Mouse (Mus musculus): ENCODE data around the gene A430005L14Rik.
A peak's percentile ranks its signal among the peaks of the same experiment; 100 is the strongest.

Gene A430005L14Rik

DNA sequence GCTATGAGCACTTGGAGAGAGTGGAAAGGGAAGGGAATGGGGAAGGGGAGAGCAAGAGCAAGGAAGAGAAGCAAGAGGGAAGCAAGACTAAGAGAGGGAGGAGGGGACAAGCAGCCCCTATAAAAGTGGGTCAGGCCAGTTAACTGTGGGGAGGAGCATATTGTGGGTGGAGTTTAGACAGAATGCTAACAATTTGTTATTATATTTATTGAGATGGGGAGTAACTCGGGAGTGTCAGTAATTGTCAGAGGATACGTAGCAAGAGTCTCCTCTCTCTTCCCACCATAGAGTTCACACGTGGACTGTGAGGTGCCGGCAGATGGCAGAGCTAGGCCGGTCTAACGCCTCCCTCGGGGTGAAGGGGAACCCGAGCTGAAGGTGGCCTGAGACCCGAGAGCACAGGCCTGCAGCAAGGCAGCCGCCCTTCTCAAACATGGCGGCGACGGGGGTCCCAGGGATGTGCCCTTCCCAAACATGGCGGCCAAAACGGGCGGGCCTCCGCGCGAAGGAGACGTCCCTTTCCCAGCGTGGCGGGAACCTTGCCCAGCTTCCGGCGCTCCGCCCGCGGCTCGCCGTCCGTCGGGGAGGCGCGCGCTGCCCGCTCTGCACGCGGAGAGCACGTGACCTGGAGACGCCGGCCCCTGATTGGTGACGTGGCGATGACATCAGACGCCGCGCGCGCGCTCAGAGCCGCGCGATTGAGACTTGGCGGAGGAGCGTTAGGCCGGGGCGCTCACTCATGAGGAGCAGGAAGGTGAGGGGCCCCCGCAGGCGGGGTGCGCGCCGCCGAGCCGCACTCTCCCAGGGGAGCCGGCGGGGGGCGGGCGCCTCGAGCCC, at the start of gene A430005L14Rik:
Gene A430005L14Rik, plus strand, starts transcription at position 669 of the 837 bp plus-strand sequence.
- DNase-seq: peak; percentile 99 to 100

DNA sequence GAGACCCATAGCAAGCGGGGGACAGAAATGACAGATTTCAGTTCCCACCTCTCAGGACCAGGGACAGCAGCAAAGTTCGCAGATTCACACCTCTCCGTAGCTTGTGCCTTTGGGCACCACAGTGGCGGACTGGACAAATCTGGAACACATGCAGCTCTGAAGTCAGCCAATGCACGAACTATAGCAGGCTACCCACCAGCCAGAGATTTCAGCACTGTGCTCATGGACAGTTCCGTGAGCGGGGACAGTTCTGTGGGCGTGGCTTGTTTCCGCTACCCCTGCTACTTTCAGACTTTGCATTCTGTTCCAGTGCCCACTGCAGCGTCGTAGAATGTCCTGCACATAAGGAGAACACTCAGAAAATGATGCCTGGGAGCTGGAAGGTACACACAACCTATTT, 49.5 kb upstream of the A430005L14Rik start:
- DNase-seq: peak in 1 of 2 experiments; percentile 37

DNA sequence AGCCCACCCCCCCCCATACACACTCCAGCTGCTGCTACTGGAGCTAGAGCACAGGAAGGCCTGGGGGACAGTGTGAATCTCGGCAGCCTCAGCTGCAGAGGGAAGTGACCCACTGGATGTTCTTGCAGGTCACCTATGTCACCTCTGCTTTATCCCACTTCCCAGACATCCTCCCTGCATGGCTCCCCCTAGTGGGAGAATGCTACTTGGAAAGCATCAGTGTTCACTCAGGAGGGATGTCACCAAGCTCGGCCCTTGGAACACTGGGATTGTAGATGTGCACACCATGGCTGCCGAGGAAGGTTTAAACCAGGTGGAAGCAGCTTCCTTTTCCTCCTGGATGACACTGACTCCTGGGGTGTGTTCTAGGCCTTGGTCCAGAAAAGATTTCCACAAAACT, 43.4 kb upstream of the A430005L14Rik start:
- DNase-seq: peak; percentile 52 to 59

DNA sequence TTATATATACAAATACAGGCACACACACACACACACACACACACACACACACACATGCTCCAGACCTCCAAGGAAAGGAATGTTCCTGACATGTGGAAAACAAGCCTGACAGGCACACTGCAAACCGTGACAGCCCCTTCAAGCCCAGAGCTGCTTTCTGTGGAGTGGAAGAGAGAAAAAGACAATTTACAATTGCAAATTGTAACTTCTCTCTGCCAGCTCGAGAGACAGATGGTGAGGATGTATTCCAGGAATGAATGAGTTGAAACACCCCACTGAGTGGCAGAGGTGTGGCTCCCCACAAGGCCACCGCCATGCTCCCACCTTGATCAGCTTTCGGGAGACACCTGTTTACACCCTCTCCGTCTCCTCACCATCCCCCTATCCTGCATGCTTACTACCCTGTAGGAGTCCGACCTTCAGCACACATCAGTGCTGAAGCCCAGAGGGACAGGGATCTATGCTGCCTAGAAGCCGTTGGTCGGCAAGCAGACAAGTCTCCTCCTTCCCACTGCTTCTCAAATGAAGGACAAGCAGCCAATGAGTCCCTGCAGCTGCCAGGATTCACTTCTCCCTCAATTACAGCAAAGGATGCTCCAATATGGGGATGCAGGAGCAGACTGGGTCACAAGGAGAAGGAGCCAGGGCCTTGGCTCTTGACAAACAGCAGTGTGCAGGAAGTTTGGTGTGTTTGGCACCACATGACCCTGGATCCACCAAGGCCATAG, 39.1 kb upstream of the A430005L14Rik start:
- DNase-seq: peak; percentile 51 to 68

GRCm38 (mm10) chr4:153920517-153921233, 36.4 kb upstream of the A430005L14Rik start:
- no peak for DNase-seq

DNA sequence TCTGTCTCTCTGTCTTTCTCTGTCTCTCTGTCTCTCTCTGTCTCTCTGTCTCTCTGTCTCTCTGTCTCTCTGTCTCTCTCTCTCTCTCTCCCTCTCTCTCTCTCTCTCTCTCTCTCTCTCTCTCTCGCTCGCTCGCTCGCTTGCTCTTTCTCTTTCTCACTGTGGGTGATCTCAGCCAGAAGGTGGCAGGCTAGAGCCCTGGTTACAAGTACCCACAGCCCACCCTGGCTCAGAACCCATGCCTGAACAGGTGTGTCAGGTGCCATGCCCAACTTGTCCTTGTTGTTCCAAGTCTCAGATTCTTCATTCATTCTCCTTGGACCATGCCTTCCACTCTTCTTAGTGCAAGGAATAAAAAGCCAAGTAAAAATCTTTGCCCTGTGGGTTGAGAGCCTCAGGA, 34.9 kb upstream of the A430005L14Rik start:
- DNase-seq: peak; percentile 56 to 57

- DNase-seq: no peak
Measured at GRCm38 (mm10) chr4:153928772-153929299, 28.2 kb upstream of the A430005L14Rik start.

DNA sequence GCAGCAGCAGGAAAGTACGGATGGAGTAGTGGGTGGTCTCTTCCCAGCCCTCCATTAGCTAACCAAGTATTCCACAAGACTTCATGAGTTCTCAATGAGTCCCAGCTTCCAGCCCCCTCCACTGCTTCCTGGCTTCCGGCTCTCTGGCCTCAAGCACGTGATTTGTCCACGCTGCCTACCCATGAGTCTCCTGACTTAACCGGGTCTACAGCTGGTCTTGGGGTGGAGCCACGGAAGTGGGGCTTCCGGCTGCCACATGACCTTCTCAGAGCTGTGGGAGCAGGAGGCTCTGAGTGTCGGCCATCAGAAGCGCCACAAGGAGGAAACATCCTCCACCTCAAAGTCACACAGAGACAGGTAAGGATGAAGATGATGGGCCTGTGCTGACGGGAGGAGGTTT, 27.6 kb upstream of the A430005L14Rik start:
- no peak for DNase-seq

DNA sequence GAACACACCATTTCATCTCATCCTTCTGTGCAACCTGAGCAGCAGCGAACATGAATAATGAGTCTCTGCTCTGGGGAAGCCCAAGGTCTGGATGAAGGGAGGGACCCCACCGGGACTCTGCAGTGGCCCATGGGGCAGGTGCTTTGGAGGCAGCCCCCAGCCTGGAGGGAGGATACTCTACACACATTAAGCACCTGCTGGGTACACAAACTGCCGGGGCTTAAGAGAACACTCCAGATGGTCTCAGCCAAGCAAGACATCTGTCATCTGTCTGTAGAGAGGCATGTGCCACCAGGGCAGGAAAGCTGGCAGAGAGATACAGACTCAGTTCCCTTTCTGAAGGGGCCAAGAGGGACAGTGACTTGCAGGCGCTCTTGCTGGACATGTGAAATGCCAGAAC, 27.1 kb upstream of the A430005L14Rik start:
- peak; percentile 61 to 73 for DNase-seq

DNA sequence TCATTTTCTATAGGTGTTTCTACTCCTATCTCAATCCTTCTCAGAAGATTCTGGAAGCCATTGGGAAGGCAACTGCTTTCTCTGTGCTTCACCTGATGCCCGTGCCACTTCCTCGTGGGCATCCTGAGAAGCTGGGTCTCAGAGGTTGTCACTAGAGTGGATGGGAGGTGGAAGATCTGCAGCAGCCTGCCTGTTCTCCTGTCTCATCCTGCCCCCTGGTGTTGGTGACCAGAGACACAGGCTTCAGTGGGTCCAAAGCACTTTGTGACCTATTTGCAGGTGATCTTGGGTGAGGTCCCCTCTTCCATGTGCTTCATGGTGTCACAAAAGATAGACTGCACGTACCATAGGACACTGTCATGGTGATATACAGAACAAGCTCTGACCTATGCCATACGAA, 13.8 kb upstream of the A430005L14Rik start:
- DNase-seq: peak; percentile 88 to 89

GRCm38 (mm10) chr4:153944261-153944660, 12.8 kb upstream of the A430005L14Rik start:
- peak; percentile 48 to 66 for DNase-seq

GRCm38 (mm10) chr4:153945741-153946140, 11.3 kb upstream of the A430005L14Rik start:
- DNase-seq: peak; percentile 73 to 78

DNA sequence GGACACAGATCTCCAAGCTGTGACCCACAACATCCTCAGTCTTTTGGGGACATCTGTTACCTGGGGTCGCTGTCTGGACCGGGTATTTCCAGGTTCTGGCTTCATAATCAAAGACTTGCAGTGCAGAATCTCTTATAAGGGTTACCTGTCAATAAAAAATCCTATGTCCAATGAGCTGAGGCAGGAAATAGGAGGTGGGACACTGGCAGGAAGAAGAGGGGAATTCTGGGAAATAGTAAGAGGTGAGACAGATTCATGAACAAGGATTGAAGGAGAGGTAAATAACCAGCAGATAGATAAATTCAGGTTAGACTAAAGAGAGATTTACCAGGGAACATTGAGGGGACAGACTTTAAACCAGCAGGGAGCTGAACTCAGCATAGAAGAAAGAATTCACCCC, 6.7 kb upstream of the A430005L14Rik start:
- no peak for DNase-seq

DNA sequence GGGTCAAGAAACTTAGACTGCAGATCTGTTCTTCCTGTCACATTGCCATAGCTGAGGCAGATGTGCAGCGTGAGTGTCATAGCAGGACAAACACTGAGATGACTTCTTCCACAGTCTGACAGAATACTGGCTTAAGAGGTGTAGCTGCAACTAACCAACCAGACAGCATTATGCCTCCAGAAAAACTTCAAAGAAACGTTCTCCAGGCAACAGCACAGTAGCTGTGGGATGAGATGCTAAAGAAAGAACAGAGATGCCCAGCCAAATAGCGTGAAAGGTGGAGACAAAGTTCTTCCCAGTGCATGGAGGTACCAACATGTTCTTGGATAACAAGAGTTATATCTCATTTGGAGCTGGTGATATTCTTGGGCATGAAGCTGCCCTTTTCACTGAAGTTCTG, 5.9 kb upstream of the A430005L14Rik start:
- DNase-seq: no peak

DNA sequence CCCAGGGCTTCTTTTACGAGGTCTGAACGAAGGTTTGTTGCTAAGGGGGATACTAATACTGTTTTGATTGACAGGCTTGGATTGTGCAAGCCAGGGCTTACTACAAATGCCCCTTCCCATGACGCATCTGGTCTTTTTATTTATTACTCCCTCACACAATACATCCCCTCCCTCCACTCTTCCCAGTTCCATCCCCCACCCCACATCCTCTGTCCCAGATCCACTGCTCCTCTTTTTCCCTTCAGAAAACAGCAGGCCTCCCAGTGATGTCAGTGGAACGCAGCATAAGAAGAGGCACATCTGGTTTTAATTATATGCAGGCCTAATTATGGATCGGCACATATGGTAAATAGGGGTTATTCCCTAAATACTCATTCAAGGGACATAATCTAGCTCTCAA, 5.3 kb upstream of the A430005L14Rik start:
- no peak for DNase-seq

DNA sequence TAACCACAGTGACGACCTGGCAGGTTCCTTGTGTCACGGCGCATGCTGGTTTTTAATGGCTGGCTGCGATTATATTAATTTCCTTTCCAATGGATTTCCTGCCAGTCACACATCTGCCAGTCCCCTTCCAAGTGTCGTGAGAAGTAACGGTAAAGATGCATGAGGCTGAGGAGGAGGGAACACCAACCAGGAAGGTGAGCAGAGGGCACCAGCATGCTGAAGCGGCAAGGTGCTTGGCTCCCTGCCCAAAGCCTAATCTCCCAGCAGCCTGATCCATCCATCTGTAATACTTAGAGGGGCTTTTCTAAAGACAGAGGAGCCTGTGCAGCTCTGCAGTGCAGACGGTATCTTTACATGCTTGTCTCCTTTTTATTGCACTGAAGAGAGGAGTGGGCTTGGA, 1.4 kb upstream of the A430005L14Rik start:
- peak; percentile 80 to 86 for DNase-seq

GRCm38 (mm10) chr4:153957444-153958250, 610 bp downstream of the A430005L14Rik start:
- no peak for DNase-seq

GRCm38 (mm10) chr4:153962631-153963030, 5.6 kb downstream of the A430005L14Rik start:
- DNase-seq: no peak

DNA sequence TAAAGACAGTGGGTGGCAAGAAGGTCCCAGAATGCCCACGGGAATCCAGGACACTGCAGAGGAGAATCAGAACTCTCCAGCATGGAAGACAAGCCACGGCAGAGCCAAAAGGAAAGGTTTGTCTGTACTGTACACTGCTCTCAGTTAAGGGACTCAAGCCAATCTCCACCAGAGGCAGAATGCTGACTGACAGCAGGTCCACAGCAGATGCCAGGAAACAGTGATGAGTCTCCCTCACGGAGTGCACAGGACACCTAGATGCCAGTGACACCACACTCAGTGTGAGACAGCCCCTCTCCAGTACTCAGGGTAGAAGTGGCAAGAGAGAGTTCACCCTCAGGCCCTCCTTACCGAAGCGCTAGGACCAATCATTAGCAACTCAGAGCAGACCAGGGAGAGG, 9.6 kb downstream of the A430005L14Rik start:
- DNase-seq: peak; percentile 44

DNA sequence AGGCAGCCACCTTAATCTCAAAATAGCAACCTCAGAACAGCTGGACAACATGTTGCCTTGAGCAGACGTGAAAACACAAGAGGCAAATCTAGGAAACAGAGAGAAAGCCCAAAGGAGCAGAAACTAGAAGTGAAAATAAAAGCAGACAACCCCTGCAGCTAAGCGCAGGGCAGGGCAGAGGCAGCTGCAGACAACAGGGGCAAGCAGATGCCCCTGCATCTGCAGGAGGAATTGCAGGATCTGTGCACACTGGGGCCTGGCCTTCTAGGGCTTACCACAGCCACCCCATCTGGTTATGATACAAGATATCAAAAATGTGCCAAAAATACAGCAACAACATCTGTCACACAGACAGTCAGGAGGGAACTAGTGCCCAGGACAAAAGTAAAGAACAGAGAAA, 10.5 kb downstream of the A430005L14Rik start:
- no peak for DNase-seq

GRCm38 (mm10) chr4:153968063-153968462, 11.0 kb downstream of the A430005L14Rik start:
- DNase-seq: no peak

Data from cerebellum, postnatal 10 days (tissue).